Mouse (Mus musculus) lung, adult 2 months (tissue): ENCODE data around the gene Zbed5.

ENCODE experiments used
- CTCF ChIP-seq: fragments of 200-500 bp; IDR thresholded peaks from 2 replicates; pipeline ENCODE4 v1.5.1; 2011; ENCODE audit warnings: mild to moderate bottlenecking, low read length, control low read depth; ENCODE audit not compliant: insufficient read depth
- POLR2A ChIP-seq: fragments of 200-500 bp; IDR thresholded peaks from 2 replicates; pipeline ENCODE4 v1.6.1; 2011; ENCODE audit warnings: low read depth, mild to moderate bottlenecking, control low read depth, low read length, borderline replicate concordance; ENCODE audit errors: extremely low read depth

DNA sequence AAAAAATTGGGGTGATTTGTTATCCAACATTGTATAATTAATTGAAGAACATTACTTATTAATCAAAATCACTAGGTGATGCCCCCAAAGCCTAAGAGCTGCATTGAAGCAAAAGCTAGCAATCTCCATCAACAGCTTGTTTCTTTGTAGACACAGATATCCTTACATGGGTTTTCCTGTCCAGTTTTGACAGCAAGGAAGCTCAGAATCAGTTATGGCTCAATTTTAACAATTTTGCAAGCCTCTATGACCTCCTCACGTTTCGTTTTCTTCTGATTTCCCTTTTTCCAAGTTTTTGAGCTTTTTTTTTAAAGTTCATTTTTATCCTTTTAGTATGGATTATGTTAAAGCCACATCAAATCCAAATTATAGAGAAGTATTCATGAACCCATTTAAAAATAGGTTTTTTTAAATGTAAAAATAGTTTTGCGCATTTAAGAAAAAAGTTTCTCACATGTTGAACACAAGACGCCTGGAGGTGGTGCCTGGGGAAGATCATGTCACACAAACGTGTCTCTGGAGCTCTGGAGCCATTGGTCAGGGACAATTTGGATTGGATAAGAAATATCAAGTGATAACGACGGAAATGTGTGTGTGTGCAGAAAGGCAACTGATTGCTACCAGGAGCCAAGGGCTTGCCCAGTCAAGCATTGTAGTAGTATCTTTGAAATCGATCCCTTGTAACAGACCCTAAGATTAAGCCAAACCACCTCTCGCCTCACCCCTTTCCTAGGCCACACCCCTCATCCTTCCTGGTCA lies 45.4 kb downstream of the Zbed5 start:
- TF ChIP-seq POLR2A (peak; percentile 42; the same call in 1 of the 2 replicates), CTCF (no peak)
